Mouse (Mus musculus) cerebral cortex, adult 2 months (tissue): ENCODE results near the gene Kcnip4.

Experiments
- WGBS: fragments of 180-500 bp; shearing (Covaris S2); methylation state at CpG from one replicate; pipeline ENCODE4 v1.1.7; 2018; 5-methylcytosine and 5-hydroxymethylcytosine counted together

Kcnip4 gene

GRCm38 (mm10) chr5:48513354-48513753 is 1011.4 kb downstream of the Kcnip4 start:
- WGBS: 82% methylated on average over 1 of the region's 1 CpGs

GRCm38 (mm10) chr5:48511357-48511756 is 1013.4 kb downstream of the Kcnip4 start:
- 90% methylated on average over 1 of the region's 1 CpGs for WGBS

DNA sequence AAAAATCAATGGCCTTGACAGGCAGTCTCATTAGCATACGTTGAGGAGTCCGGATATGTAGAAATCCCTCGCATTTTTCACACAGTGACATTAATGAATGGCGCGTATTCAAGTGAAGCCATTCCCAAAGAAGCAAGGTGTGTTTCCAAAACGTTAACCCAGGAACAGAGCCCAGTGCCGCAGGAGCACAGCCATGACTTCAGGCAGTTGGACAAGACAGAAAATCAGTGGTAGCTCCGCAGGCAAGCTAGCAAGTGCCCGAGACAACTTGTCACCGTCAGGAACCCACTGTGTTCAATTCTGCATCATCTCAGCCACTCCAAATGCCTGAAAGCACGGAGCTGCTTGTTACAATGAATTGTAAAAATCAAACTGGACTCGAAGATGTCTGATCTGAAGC is 1014.5 kb downstream of the Kcnip4 start:
- WGBS: 76% methylated on average over 12 of the region's 12 CpGs

GRCm38 (mm10) chr5:48509194-48509930 is 1015.3 kb downstream of the Kcnip4 start:
- WGBS: 24% methylated on average over 18 of the region's 18 CpGs

DNA sequence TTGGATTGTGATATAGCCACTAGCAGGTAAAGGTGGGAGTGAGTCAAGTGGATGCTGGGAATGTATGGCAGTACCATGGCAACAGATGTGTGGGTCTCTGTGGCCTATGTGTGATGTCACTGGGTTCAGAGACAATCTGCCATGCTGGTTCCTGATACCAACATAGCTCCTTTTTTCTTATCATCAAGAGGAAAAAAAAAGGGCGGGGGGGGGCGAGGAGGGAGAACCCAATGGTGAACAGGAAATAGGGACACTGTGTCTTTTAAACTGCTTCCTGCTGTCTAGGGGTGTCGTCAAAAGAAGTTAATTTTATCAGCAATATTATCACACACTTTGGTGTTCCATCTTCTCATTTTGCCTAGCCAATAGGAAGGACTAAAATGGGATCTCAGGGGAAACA is 1021.6 kb downstream of the Kcnip4 start:
- WGBS: 78% methylated on average over 3 of the region's 3 CpGs

- 88% methylated on average over 5 of the region's 5 CpGs for WGBS
Measured at GRCm38 (mm10) chr5:48500204-48500603, 1024.5 kb downstream of the Kcnip4 start.

DNA sequence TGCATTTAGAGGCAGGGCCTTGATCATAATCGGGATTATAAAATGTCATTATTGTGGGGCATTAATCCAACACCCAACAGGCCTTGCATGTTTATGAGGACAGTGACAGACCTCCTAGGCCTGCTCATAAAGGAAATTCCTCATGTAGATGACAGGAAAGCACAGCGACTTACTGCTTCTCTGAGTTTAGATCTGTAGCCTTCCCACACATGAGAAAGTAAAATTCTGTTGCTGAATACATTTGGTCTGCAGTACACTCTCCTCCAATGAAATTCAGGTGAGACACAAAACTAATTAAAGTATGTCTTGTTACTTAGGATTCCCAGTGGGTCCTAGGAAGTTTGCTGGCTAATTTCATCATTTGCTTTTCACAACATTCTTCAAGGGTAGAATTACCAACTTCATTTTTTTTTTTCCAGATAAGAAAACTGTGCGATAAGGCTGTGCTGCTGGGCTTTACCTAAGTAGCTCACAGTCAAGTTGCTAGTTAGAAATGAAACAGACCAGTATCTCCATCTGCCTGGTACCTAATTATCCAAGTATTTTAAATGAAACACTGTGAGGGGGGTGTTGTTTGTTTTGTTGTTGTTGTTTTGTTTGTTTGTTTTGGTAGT is 1033.7 kb downstream of the Kcnip4 start:
- WGBS: 61% methylated on average over 3 of the region's 3 CpGs

DNA sequence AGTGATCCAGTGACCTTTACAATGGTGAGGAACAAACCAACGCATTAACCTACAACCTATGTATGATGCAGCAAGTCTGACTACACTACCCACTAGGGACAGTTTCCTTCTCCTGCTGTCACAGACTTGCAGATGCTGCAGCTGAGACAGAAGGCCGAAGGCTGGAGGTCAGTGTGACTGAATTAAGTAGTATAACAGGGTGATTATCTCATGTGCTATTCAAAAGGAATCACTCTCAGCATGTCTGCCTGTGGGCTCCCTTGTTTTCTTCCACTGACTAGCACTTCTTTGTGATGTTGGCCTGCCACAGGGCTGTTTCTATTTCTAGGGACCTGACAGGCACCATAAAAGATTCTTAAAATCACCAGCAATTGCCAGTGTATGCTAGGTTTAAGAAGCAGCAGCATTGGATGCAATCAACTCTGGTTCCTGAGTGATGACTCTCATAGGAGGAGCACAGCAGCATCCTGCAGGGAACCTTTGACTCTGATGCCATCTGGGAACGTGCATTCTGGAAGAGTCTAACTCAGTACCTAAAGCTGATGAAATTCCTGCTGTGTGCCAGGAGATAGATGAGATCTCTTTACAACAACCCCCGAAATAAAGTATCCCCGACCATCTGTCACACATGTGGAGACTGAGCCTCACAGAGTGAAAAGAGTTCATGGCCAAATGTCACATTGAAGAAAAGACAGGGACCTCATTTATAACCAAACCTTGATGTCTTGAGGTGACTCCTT is 1035.0 kb downstream of the Kcnip4 start:
- WGBS: 52% methylated on average over 5 of the region's 5 CpGs

DNA sequence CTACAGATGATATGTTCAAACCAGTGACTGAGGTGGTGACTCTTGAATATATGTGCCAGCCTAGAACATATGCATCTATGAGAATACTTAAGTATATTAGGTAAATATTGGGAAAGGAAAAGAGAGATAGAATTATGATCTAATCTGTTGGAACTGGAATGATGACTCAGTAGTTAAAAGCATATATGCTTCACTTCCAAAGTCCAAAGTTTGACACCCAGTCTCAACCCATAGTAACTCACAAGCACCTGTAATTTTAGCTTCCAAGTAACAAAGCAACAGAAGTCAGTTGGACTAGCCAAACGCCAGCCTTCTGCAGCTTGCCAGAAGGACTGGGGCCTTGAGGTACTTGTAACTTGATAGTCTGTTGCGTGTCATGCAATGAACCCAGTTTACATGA is 1041.6 kb downstream of the Kcnip4 start:
- 89% methylated on average over 2 of the region's 2 CpGs for WGBS

GRCm38 (mm10) chr5:48460221-48460620 is 1064.5 kb downstream of the Kcnip4 start:
- 28% methylated on average over 2 of the region's 2 CpGs for WGBS

DNA sequence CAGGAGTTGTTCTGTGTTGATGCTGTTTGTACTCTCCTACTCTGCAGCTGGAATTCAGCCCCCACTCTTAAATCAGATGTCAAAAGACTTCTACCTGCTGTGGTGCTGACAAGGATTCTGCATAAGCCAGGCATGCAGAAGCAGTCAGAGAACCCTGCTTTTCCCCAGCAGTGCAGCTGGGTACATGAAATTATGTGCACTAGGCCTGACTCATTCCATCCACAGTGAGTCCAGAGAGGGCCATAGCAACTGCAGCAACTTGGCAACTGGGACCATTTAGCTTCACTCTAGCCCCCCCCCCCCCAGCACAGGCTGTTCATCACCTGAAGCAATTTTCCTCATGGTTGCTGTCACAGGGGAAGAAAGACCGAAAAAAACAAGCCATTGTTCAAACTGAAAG is 1075.8 kb downstream of the Kcnip4 start:
- 78% methylated on average over 1 of the region's 1 CpGs for WGBS

- WGBS: 55% methylated on average over 1 of the region's 1 CpGs
Measured at GRCm38 (mm10) chr5:48421957-48422356, 1102.8 kb downstream of the Kcnip4 start.

GRCm38 (mm10) chr5:48419741-48420140 is 1105.0 kb downstream of the Kcnip4 start:
- 91% methylated on average over 2 of the region's 2 CpGs for WGBS

GRCm38 (mm10) chr5:48412261-48412660 is 1112.4 kb downstream of the Kcnip4 start:
- 99% methylated on average over 4 of the region's 4 CpGs for whole genome bisulfite sequencing

- WGBS: 84% methylated on average over 4 of the region's 4 CpGs
Measured at GRCm38 (mm10) chr5:48411462-48411861, 1113.2 kb downstream of the Kcnip4 start.

DNA sequence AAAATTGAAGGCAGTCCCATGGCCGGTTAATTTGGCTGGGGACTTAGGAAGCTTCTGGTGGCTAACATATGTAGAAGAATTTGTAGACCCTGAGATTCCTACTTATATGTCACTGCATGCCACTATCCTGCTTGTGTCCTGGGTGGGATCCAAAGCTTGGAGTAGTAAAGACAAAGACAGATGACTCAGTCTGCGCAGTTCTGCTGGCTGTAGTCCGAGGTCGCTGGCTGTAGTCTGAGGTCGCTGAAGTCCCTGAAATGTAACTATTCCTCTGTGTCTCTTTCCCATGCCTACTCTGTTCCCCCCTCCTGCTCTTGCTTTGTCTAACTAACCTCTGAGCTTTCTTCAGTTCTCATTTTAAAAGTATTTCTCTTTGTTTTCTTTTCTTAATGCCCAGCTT is 1114.4 kb downstream of the Kcnip4 start:
- WGBS: 81% methylated on average over 5 of the region's 5 CpGs

DNA sequence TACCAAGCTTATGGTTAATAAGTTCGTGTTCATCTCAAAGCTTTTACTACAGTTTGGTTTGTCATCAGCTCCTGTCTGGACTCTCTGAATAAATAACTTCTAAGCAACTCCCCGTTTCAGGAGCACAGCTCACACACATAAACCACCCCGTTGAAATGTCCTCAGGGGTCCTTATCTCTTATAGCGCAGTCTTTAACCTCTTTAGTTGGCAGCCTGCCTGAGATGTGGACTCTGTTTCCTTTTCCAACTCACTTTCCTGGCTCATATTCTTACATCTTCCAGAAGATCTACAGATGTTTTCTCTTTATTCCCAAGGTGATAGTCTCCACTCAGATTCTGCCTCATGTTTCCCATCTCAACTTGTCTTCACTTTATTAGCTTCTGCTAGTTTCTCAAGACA is 1116.4 kb downstream of the Kcnip4 start:
- WGBS: 82% methylated on average over 4 of the region's 4 CpGs

DNA sequence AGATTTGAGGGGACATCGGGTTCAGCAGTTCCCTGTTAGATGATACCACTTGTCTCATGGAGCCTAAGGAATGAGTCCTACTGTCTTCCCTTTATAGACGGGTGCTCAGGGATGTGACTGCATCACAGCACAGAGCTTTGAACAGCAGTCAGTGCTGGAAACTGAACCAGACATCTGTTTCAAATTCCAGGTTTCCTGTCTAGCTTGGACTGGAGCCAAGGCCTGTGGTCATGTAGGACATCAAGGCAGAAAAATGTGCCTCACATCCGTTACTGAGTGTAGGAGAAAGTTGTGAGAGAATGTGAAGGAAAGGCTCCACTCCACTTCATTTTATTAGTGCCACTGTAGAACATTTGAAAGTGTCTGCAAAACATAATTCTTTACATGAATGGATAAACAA is 1122.2 kb downstream of the Kcnip4 start:
- WGBS: 65% methylated on average over 3 of the region's 3 CpGs

GRCm38 (mm10) chr5:48371890-48372766 is 1152.6 kb downstream of the Kcnip4 start:
- under 1% methylated on average over 44 of the region's 44 CpGs for WGBS

DNA sequence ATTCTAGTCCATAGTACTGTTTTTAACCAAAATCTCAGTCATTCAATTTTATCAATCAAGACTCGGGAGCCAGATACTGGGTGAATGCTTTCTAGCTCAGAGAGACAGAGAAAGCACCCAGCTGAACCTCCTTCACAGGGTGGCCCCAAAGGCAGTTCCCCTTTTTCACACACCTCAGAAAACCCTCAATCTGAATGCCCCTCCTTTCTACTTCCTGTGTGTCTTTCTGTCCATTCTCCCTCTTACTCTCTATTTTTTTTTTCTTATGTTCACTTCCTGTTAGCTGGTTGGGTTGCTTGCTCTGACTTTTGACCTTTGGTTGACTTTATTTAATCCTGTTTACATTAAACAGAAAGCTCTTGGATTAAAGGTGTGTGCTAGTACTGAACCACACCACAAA is 1175.4 kb downstream of the Kcnip4 start:
- 96% methylated on average over 1 of the region's 1 CpGs for WGBS

- 94% methylated on average over 2 of the region's 2 CpGs for WGBS
Measured at GRCm38 (mm10) chr5:48345983-48346648, 1178.6 kb downstream of the Kcnip4 start.
